Mouse (Mus musculus): ENCODE measurements around the gene Syn3. TPM values are rescaled to one million over a fixed set of nuclear protein-coding genes. Genes with fewer than 3 reads are reported as not detected.

The Syn3 gene
- total RNA-seq, 1 experiment = 1.5 TPM

DNA sequence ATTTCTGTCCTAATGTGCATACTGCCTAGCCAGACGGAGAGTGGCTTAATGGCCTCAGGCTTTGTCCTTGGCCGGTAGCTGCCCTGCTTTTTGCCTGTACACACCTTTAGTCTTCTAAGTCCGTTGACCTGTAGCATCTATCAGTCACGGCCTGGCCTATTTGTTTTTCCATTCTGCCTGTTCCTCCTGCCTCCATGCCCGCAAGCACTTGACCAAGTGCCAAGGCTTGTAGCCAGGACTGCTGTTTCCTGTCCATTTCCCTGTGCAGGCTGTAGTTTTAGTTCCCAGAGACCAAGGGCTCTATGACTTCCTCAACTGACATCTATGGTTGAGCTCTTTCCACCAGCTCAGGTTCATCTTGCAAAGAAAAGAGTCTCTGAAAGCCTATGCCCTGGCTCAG is 79.8 kb downstream of the Syn3 start:
- H3K27ac ChIP-seq (ENCODE audit: insufficient read depth, low read depth, low read length, poor library complexity, severe bottlenecking) = no peak overlapping the region
- H3K4me1 ChIP-seq (ENCODE audit: control insufficient read depth in 2 of 2, insufficient read depth in 2 of 2, low read length in 2 of 2, poor library complexity in 1 of 2) = no peaks in the 10 kb centered on the region
- no peak for DNase-seq (ENCODE audit: low read depth, low spot score)
- in situ Hi-C loops (cut with MboI; ENCODE audit: low sequenced_read_pairs in 2 of 2, unreplicated experiment in 2 of 2) = no loop called here
- no peak overlapping the region for H3K9ac ChIP-seq (ENCODE audit: insufficient read depth, low read depth, low read length, poor library complexity, severe bottlenecking)
- TF ChIP-seq MAFK (IDR thresholded peaks at IDR 0.05; ENCODE audit: insufficient read depth, low read depth, low read length) (no peak), CHD2 (IDR thresholded peaks at IDR 0.05; ENCODE audit: low read depth, low read length) (no peak), ZC3H11A (IDR thresholded peaks at IDR 0.05; ENCODE audit: borderline replicate concordance, low read depth, low read length) (no peak), HCFC1 (IDR thresholded peaks at IDR 0.05; ENCODE audit: borderline replicate concordance, insufficient read depth, low read length) (no peak), ZNF384 (IDR thresholded peaks at IDR 0.05; ENCODE audit: low read depth, low read length) (no peak)
- no peaks in the 10 kb centered on the region for H3K36me3 ChIP-seq (ENCODE audit: control insufficient read depth, insufficient read depth, low read length, poor library complexity, severe bottlenecking)
- no peaks in the 10 kb centered on the region for H3K9me3 ChIP-seq (ENCODE audit: control insufficient read depth, insufficient read depth, low read depth, low read length)
- no peak overlapping the region for H3K4me3 ChIP-seq (ENCODE audit: insufficient read depth in 1 of 2, low read depth in 1 of 2, low read length in 2 of 2, poor library complexity in 1 of 2, severe bottlenecking in 1 of 2)

- H3K4me3 ChIP-seq (ENCODE audit: insufficient read depth in 1 of 2, low read depth in 1 of 2, low read length in 2 of 2, poor library complexity in 1 of 2, severe bottlenecking in 1 of 2) = no peak overlapping the region
- no peak overlapping the region for H3K27ac ChIP-seq (ENCODE audit: insufficient read depth, low read depth, low read length, poor library complexity, severe bottlenecking)
- no peaks in the 10 kb centered on the region for H3K9me3 ChIP-seq (ENCODE audit: control insufficient read depth, insufficient read depth, low read depth, low read length)
- H3K9ac ChIP-seq (ENCODE audit: insufficient read depth, low read depth, low read length, poor library complexity, severe bottlenecking) = no peak overlapping the region
- DNase-seq (ENCODE audit: low read depth, low spot score) = no peak
- in situ Hi-C loops (cut with MboI; ENCODE audit: low sequenced_read_pairs in 2 of 2, unreplicated experiment in 2 of 2) = no loop called here
- H3K4me1 ChIP-seq (ENCODE audit: control insufficient read depth in 2 of 2, insufficient read depth in 2 of 2, low read length in 2 of 2, poor library complexity in 1 of 2) = no peaks in the 10 kb centered on the region
- H3K36me3 ChIP-seq (ENCODE audit: control insufficient read depth, insufficient read depth, low read length, poor library complexity, severe bottlenecking) = no peaks in the 10 kb centered on the region
- no peak for TF ChIP-seq MAFK (IDR thresholded peaks at IDR 0.05; ENCODE audit: insufficient read depth, low read depth, low read length)
- TF ChIP-seq HCFC1 (IDR thresholded peaks at IDR 0.05; ENCODE audit: borderline replicate concordance, insufficient read depth, low read length) = no peak
- no peak for TF ChIP-seq ZC3H11A (IDR thresholded peaks at IDR 0.05; ENCODE audit: borderline replicate concordance, low read depth, low read length)
- no peak for TF ChIP-seq ZNF384 (IDR thresholded peaks at IDR 0.05; ENCODE audit: low read depth, low read length)
- no peak for TF ChIP-seq CHD2 (IDR thresholded peaks at IDR 0.05; ENCODE audit: low read depth, low read length)
These were observed 80.4 kb downstream of the Syn3 start for GRCm38 (mm10) chr10:86418345-86418744.

GRCm38 (mm10) chr10:86416806-86417205 is 81.9 kb downstream of the Syn3 start:
- Histone ChIP-seq H3K4me3 (ENCODE audit: insufficient read depth in 1 of 2, low read depth in 1 of 2, low read length in 2 of 2, poor library complexity in 1 of 2, severe bottlenecking in 1 of 2) (no peak overlapping the region), H3K36me3 (ENCODE audit: control insufficient read depth, insufficient read depth, low read length, poor library complexity, severe bottlenecking) (no peaks in the 10 kb centered on the region), H3K4me1 (ENCODE audit: control insufficient read depth in 2 of 2, insufficient read depth in 2 of 2, low read length in 2 of 2, poor library complexity in 1 of 2) (no peaks in the 10 kb centered on the region), H3K9me3 (ENCODE audit: control insufficient read depth, insufficient read depth, low read depth, low read length) (no peaks in the 10 kb centered on the region), H3K9ac (ENCODE audit: insufficient read depth, low read depth, low read length, poor library complexity, severe bottlenecking) (no peak overlapping the region), H3K27ac (ENCODE audit: insufficient read depth, low read depth, low read length, poor library complexity, severe bottlenecking) (no peak overlapping the region)
- in situ Hi-C loops (cut with MboI; ENCODE audit: low sequenced_read_pairs in 2 of 2, unreplicated experiment in 2 of 2) = no loop called here
- TF ChIP-seq CHD2 (IDR thresholded peaks at IDR 0.05; ENCODE audit: low read depth, low read length) = no peak
- DNase-seq (ENCODE audit: low read depth, low spot score) = no peak

- Histone ChIP-seq H3K4me3 (ENCODE audit: insufficient read depth in 1 of 2, low read depth in 1 of 2, low read length in 2 of 2, poor library complexity in 1 of 2, severe bottlenecking in 1 of 2) (no peak overlapping the region), H3K9me3 (ENCODE audit: control insufficient read depth, insufficient read depth, low read depth, low read length) (no peaks in the 10 kb centered on the region), H3K27ac (ENCODE audit: insufficient read depth, low read depth, low read length, poor library complexity, severe bottlenecking) (no peak overlapping the region), H3K36me3 (ENCODE audit: control insufficient read depth, insufficient read depth, low read length, poor library complexity, severe bottlenecking) (no peaks in the 10 kb centered on the region), H3K9ac (ENCODE audit: insufficient read depth, low read depth, low read length, poor library complexity, severe bottlenecking) (no peak overlapping the region), H3K4me1 (ENCODE audit: control insufficient read depth in 2 of 2, insufficient read depth in 2 of 2, low read length in 2 of 2, poor library complexity in 1 of 2) (no peaks in the 10 kb centered on the region)
- no peak for DNase-seq (ENCODE audit: low read depth, low spot score)
- no peak for TF ChIP-seq HCFC1 (IDR thresholded peaks at IDR 0.05; ENCODE audit: borderline replicate concordance, insufficient read depth, low read length)
- no peak for TF ChIP-seq ZC3H11A (IDR thresholded peaks at IDR 0.05; ENCODE audit: borderline replicate concordance, low read depth, low read length)
- no peak for TF ChIP-seq ZNF384 (IDR thresholded peaks at IDR 0.05; ENCODE audit: low read depth, low read length)
- no peak for TF ChIP-seq CHD2 (IDR thresholded peaks at IDR 0.05; ENCODE audit: low read depth, low read length)
- TF ChIP-seq MAFK (IDR thresholded peaks at IDR 0.05; ENCODE audit: insufficient read depth, low read depth, low read length) = no peak
- in situ Hi-C loops (cut with MboI; ENCODE audit: low sequenced_read_pairs in 2 of 2, unreplicated experiment in 2 of 2) = no loop called here
These were observed 87.8 kb downstream of the Syn3 start for GRCm38 (mm10) chr10:86410868-86411267.

DNA sequence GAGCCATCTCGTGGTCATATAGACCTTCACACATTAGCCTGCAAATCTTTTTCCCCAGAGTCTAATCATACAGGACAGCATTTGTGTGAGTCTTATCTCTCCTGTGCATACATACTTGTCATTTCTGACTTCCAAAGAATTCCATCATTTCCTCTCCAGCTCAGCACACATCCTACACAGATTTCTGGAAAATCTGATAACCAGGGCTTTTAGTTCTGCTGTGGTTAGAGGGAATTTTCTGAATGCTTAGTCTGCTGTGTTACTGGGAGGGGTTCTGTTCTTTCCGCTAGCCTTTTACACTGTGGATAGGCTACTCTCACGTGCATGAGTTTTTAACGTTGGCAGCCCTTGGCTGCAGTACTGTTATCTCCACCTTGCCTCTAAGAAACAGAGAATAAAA is 91.7 kb downstream of the Syn3 start:
- Histone ChIP-seq H3K4me1 (ENCODE audit: control insufficient read depth in 2 of 2, insufficient read depth in 2 of 2, low read length in 2 of 2, poor library complexity in 1 of 2) (no peaks in the 10 kb centered on the region), H3K36me3 (ENCODE audit: control insufficient read depth, insufficient read depth, low read length, poor library complexity, severe bottlenecking) (no peaks in the 10 kb centered on the region), H3K4me3 (ENCODE audit: insufficient read depth in 1 of 2, low read depth in 1 of 2, low read length in 2 of 2, poor library complexity in 1 of 2, severe bottlenecking in 1 of 2) (no peak overlapping the region), H3K9me3 (ENCODE audit: control insufficient read depth, insufficient read depth, low read depth, low read length) (no peaks in the 10 kb centered on the region), H3K27ac (ENCODE audit: insufficient read depth, low read depth, low read length, poor library complexity, severe bottlenecking) (no peak overlapping the region), H3K9ac (ENCODE audit: insufficient read depth, low read depth, low read length, poor library complexity, severe bottlenecking) (no peak overlapping the region)
- DNase-seq (ENCODE audit: low read depth, low spot score) = no peak
- TF ChIP-seq CHD2 (IDR thresholded peaks at IDR 0.05; ENCODE audit: low read depth, low read length) (no peak), HCFC1 (IDR thresholded peaks at IDR 0.05; ENCODE audit: borderline replicate concordance, insufficient read depth, low read length) (no peak), ZC3H11A (IDR thresholded peaks at IDR 0.05; ENCODE audit: borderline replicate concordance, low read depth, low read length) (no peak), MAFK (IDR thresholded peaks at IDR 0.05; ENCODE audit: insufficient read depth, low read depth, low read length) (no peak), ZNF384 (IDR thresholded peaks at IDR 0.05; ENCODE audit: low read depth, low read length) (no peak)
- in situ Hi-C loops (cut with MboI; ENCODE audit: low sequenced_read_pairs in 2 of 2, unreplicated experiment in 2 of 2) = no loop called here
